Mouse (Mus musculus): ENCODE measurements around the gene Robo4.

Gene Robo4

DNA sequence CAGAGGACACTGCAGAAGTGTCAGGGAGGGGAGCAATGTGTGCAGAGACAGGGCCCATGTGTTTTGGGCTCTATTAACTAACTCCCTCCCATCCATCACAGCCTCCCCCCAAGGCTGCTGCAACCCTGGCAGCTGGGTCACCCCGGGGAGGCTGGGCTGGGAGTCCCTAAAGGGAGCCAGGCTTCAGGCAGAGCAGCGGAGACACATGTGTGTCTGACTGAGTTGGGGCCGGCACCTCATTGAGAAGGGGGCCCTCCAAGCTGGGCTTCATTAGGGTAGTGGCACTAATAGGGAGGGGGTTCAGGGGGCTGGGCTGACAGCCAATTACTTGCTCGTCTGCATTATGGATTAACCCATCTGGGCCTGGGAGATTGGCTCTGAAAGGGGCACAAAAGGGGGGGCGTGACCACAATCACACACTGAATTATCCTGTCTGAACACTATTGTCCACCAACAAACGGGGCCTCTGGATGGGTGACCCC lies 52.4 kb downstream of the Robo4 start:
- no peak for DNase-seq (ENCODE audit: low spot score in 2 of 2)

DNA sequence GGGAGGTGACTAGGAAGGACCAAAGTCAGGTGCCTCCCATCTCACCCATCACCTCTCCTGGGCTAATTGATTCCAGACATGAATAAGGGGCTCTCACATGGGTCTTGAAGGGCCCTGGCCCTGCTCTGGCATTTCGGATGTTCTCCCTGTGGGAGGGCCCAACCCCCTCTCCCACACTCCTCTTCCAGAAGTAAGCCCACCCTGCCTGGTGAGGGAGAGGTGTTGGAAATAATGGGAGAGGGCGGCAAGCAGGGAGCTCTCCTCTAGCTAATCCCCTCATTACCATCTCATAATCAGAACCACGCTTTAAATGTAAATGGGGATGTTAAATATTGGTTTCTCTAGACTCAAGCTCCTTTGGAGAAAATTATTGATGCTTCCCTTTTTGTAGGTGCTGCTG lies 53.3 kb downstream of the Robo4 start:
- DNase-seq (ENCODE audit: low spot score in 2 of 2): no peak

DNA sequence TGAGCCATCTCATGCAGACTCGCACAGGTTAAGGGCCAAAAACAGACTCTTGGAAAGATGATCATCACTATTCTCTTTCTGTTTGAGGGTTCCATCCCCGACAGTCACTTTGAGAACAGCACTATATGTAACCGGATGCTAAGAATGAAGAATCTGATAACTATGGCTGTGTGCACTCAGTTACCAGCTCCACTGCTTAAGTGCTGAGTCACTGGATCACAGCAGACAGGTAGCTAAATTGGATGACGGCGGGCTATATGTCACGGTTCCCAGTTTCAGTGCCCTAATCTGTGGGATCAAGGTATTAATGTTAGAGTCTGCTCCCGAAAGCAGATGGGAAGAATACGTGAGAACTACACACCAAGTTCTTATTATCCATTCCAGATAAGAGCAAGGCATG lies 54.2 kb downstream of the Robo4 start:
- DNase-seq (ENCODE audit: low spot score in 2 of 2): no peak

DNA sequence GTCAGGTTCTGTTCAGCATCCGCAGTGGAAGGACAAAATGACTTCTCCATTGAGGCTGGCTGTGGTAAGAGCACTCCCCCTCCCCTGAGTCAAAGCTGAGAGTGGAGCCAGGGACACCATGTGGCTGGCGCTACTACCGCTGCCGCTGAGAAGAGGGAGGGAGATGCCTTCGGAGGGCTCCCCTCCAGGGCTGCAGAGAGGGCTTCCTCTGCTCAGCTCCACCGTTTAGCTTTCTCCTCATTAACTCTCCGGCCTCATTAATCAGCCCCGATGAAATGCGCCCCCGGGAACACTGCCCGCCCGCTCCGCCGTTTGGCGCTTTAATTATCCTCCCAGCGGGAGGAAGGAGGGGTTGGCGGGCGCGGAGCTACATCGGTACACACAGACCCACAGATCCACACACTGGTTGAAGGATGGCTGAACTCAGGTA lies 54.8 kb downstream of the Robo4 start:
- DNase-seq (ENCODE audit: low spot score in 2 of 2): no peak

DNA sequence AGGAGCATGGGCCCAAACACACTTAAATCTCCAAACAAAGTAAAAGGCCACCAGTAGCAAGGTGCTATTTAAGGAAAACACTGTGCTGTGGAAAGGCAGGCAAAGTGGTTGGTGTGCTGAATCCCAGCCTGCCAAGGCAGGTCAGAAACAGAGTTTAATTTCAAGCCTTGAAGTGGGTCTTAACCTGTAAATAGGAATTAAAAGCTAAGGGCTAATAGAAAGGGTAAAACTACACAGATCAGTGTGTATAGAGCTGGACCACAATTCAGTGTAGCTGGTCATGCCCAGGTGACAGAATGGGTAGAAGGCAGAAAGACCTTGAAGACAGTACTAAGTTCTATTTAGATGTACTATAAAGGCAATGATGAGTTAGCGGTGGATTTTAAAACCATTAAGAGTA lies 55.5 kb downstream of the Robo4 start:
- DNase-seq (ENCODE audit: low spot score in 2 of 2): no peak

DNA sequence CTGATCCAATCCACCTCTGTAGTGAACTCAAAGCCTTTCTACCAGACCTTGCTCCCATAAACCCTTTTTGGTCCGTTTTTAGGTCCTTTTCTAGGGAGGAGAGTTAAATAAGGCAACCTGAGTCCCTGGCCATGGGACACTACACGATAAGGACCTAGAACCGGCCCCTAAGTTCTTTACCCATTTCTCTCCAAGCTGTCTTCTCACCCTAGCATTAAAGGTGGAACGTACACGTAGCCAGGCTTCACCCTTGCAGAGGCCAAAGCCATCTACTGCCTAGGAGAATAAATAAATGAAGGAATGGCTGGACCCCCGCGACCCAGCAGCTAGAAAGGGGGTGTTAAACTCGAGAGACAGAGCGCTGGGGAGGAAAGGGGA lies 58.0 kb downstream of the Robo4 start:
- DNase-seq (ENCODE audit: low spot score in 2 of 2): no peak

DNA sequence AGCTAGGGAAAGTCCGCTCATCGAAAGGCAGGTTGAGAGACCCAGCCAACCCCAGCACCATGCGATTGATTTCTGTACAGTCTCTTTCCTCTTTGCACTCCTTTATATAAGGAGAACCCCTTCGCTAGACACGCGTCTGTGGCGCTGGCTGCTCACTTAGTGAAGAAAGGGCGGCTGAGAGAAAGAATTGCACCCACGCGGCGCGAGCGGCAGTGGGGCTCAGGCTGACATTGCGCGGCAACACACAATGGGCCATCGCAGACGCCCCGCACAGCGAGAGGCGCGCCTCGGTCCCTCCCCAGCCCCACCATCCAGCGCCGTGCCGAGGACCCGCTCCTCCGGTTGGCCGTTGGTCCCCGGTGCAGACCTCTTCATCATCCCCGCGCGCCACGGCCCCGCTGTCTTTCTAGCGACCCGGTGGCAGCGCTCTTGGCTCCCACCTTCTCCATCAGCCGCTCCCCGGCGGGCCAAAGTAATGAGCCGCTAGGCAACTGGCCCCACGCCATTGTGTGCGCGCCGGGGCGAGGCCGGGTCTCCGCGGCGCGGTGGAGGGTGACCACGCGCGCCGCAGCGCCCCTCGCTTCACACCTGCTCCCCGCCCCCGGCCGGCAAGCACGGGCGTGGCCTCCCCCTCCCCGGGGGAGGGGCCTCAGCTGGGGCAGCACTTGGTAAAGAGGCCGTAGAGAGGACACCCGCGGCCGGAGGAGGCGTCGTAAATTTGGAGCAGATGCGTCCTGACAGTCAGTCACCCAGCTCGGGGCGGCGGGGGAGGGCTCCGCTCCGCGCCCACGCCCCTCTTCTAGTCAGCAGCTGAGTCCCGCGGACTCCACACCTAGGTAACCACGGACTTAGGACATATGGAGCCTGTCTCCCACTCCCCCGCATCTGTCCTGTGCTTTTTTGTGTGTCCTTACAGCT lies 58.6 kb downstream of the Robo4 start:
- peak; percentile 23 to 26 for DNase-seq (ENCODE audit: low spot score in 2 of 2)

DNA sequence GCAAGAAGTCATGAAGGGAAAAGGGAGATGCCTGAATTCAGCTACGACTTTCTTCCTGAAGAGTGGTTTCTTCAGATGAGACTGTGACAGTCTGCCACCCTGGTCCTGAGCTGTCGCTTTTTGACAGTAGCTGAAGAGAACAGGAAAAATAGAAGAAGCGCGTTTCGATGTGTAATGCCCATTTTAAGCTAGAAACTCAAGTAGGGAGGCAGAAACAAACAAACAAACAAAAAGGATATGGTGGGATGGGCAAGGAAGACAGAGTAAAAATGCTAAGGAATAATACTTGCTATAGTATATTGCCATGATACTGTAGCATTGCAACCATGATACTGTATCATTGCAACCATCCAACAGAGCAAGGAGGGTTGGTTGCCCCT lies 59.3 kb downstream of the Robo4 start:
- no peak for DNase-seq (ENCODE audit: low spot score in 2 of 2)

DNA sequence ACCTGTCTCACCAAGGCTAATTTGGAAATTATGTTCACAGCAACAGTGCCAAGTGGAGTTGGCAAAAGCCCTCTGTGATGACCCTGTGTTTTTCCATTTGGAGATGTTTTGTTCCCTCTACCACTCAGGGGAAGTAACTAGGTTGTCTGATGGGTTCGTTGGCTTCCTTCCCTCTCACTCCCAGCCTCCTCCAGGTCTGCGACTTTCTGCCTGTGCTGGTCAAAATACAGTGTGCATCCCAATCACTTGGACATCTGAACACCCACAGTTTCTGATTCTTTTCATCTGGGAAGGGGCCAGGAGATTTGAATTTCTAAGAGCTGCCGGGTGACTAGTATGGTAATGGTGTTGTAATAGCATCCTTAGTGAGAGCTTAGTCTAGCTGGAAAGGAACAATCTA lies 59.9 kb downstream of the Robo4 start:
- no peak for DNase-seq (ENCODE audit: low spot score in 2 of 2)

DNA sequence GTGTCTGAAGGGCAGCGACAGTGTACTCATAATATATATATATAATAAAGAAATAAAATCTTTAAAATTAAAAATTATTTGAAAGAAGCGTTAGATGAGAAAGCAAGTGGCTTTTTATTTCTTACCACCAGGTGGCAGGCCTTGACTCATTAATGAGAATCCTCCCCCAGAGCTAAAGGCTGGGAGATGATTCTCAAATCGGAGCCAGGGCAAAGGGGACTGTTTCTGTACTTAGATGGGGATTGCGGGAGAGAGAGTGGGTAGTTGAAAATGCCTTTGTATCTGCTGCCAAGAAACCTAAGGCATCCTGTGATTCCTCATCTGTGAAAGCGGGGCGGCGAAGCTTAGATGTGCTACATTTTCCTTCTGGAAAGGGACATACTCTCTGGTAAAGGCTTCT lies 61.1 kb downstream of the Robo4 start:
- DNase-seq (ENCODE audit: low spot score in 2 of 2): peak; percentile 9 to 26
